Mouse (Mus musculus) adrenal gland (tissue): ENCODE measurements around the gene Lhx1.

Source experiments
- intact Hi-C: fragments of 180-260 bp; cut with DNase I; formaldehyde crosslinking; loops from one replicate; pipeline ENCODE4 v1.15.1; 2025

Gene Lhx1

DNA sequence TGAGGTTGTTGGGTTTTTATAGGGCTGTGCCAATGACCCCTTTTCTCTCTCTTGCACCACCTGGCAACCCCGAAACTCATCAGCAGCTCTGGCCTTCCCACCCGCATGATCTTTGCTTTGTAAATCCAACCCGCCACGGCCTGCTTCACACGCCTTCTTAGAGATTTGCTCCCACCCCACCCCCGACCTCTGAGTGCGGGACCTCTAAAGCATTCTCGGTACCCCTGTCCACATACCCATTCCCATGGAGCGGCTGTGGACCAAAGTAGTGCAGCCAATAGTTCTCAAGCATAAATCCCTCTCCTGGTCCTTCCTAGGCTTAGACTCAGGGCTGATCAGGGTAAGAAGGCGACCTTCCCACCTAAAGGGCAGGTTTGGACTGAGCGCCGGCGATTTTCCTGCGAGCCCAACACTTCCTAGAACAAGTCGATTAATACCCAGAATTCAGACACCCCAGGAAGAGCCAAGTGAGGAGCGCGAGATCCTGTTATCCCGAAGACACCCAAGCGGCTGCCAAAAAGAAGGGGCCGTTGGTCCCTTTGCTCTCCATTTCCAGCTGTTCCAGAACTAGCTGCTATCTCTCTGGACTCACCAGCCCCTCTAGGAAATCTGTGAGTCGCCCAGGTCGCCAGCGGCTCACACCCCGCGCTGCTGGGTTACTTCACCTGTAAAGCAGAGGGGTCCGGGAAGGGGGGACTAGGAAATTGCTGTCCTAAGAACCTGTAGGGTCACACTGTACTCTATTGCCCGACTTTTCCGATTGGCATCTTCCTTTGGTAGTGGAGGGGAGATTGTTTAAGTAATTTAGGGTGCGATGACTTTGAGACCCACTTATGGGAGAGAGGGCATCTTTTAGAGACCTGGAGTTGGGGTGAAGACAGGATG is 1.9 kb upstream of the Lhx1 start:
- intact Hi-C loops, result no loop called here

DNA sequence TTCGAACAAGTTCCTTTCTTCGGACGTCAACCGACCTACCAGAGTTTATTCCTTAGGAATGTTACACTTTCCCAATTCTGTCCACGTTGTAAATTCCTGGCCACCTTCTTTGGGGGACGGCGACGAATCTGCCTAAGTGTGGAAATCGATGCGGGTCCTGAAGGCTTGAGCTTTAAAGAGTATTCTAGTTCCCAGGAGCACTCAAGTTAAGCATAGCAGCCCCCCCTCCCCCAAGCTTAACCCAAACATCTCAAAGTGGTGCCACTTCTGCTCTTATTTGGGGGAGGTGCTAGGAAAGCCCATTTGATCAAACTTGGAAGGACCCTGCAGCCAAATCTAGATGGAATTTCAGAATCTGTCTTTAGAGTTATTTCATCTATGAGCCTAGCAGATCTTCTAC is 1.1 kb upstream of the Lhx1 start:
- intact Hi-C loops, result no loop called here

DNA sequence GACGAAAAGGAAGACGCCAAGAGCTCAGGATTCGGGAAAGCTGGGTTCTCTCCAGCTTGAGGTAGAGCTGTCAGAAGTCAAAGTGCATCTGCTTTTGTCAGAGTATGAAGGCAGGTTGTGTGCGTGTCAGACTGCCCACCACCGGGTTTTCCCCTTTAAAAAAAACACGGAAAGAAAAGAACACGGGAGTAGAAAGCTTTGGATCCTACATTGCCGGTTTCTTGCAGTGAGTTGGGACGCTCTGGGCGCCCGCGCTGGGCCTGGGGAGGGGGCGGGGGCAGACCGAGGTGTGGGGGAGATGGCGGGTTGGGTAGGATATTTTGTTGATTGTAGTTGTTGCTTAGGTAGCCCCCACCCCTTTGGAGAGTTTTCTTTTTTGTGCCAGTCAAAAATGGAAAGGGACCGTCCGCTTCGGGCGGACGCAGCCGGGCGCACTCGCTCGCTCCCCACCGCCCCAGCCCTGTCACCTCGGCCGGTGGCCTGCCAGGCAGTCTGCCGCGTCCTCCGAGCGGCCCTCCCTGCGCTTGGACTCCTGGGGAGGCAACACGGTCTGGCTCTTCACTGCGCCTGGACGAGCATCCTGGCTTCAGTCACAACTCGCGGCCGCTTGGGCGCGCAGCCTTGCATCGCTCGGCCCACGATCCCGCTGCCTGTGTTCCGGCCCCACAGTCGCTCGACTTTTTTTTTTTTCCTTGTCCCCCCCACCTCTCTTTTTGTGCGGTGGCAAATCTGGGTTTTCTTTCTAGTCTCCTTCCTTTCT is 644 bp downstream of the Lhx1 start:
- intact Hi-C loops, result no loop called here

DNA sequence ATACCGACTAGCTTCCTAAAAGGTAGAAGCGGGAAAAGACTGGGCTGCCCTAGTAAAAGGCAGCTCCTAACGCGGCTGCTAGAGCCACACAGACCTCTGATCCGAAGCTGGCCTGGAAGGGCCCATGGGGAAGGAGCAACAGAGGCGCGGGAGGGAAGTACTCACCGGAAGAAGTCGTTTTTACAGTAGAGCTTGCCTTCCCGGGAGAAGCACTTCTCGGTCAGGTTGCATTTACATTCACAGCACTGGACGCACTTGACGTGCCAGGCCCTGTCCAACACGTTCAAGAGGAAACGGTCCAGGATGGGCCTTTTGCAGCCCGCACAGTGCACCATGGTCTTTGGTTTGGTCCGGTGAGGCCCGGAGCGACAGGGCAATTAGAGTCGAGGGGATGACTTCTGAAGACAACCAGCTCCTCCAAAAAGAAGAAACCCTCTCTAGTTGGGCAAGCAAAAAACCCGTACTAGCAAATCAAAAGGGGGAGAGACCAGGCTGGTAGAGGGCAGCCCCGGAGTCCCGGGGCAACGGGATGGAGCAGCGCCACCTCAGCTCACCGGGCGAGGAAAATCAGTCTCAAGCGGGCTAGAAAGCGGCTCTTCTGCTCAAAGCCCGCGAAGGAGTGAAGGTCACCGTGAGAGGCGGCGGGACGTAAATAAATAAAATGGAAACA is 1.4 kb downstream of the Lhx1 start:
- intact Hi-C loops, result no loop called here

DNA sequence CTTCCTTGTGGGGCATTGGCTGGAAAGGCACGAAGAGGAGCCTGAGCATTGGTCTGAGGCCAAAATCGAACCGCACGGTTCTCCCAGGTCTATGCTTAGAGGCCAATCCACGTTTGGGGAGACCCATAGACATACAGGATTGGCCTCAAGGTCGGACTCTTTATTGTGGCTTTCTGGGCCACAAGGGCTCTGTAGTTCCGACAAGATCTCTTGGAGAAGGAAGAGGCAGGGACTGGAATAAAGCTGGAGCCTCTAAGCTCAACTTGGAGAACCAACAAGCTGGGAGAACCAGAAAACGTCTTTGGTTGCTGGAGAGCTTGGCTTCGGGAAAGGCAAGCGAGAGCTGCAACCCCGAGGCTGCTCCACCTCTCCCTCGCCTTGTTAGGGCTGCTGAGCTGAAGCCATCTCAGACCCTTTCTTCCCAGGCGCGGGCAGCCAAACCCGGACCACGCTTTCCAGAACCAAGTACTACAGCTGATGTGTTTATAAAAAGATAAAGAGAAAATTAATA is 2.0 kb downstream of the Lhx1 start:
- intact Hi-C loops, result no loop called here

DNA sequence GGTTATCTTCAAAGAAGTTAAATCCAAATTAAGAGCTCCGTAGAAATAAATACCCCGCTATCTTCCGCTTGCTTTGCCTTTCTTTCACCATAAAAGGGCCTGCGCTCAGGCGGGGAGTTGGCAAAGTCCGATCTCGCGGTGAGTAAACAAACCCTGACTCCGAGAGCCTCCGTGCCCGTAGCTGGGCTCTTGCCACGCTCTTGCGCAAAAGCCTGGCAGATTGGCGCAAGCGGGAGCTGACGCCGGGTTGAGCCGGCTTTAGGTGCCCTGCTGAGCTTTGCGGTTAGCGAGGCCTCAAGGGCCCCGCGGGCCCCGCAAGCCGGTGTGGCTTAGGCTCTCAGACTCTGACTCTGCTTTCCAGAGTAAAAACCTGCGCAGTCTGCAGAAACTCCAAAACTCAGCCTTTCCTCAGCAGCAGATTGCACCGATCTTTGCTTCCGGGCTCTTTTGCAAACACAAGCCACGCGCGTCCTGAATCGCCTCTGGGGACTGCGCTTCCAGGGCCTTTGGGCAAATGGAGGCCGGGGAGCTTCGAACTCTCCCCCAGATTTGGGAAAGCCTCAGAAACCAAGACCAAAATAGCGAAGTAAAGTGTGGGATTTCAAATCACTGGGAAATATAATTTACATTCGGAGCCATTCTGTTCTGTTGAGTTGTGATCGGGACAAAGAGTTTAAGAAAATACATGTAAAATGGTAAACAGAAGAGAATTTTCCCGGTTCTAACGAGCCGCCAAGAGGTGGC is 2.6 kb downstream of the Lhx1 start:
- intact Hi-C loops, result no loop called here

DNA sequence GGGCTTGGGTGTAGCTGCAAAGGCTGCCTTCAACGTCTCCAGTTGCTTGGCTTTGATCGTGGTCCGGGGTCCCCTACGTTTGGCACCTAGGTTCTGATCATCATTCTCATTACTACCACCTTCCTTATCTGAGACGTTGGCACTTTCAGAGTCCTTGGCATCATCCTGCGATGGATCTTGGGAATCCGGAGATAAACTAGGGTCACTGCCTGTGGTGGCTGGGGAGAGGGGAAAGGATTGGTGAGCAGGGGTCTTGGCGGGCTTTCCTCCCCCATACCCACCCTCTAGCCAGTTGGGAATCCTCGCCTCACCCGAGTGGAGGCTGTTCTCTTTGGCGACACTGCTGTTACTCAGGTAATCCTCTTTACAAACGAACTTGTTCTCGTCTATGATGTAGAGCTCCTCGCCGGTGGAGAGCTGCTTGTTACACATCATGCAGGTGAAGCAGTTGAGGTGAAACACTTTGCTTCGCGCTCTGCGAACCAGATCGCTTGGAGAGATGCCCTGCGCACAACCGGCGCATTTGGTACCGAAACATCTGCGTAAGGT is 3.5 kb downstream of the Lhx1 start:
- intact Hi-C loops, result no loop called here

DNA sequence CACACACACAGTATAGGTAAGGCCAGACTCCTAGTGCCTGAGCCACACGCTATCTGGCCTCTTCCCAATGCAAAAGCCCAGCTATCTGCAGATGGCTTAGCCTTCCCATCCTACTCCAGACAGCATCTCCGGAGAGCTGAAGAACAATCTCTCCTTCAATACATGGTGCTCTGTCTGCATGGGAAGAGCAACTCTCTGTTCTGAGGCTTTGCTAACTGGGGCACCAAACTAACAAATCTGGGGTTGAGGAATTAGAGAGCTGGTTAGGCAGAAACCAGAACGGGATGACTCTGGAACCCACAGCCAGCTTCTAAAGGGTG is 4.3 kb downstream of the Lhx1 start:
- intact Hi-C loops, result no loop called here

DNA sequence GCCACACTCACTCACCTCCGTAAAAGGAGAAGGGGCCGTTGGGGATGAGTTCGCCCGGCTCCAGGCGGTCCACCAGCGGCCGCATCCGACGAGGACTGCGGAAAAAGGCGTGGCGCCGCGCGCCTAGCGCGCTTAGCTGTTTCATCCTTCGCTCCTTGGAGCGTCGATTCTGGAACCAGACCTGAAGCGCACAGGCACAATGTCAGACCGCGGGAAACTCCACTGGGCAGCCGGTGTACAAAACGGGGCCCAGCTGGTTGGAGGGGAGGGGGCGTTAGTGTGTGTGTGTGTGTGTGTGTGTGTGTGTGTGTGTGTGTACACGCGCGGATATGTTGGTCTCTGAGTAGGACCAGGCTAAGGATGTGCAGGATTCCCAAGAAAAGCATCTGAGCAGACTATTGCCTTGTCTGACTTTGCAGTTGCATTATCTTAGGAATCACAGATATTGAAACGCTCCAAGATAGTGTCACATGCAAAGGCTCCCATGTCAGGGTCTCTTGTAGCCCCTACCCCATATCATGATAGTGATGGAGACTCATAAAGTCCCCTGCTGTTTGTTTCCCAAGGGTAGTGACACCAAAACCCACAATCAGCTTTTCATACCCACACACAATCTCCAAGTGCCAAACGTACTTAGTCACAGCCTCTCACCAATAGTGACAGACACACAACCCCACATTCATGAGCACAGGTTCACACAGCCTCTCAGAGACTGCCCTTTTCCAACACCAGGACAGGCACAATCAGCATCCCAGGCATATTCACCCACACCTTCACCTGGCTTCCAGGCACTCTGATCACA is 4.9 kb downstream of the Lhx1 start:
- intact Hi-C loops, result no loop called here

DNA sequence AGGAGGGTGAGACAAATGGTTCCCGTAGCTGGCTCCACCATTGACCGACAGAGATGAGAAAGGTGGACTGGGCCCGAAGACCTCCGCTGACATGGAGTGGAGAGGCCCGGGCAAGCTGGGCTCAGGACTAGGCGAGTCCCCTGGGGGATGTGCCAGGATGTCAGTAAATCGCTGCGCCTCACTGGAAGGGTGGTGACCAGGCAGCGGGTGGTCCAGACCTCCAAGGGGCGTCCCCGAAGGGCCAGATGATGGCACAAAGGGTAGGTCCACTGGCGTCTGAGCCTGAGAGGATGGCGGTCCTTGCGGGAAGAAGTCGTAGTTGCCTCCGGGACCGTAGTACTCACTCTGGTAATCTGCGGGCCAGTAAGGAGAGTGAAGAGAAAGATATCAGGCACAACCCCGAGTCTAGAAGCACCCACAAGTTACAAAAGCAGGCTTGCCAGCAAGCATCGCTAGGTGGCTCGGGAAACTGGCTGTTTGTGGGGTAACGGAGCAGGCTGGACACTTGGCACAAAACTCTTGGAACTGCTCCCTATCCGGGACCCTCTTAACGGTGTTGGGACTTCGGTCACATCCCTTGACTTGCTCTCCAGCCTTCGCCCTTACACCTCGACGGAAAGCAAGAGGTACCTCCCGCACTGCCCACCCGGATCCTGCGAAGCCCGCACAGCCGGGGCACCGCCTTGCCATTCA is 5.6 kb downstream of the Lhx1 start:
- intact Hi-C loops, result no loop called here

DNA sequence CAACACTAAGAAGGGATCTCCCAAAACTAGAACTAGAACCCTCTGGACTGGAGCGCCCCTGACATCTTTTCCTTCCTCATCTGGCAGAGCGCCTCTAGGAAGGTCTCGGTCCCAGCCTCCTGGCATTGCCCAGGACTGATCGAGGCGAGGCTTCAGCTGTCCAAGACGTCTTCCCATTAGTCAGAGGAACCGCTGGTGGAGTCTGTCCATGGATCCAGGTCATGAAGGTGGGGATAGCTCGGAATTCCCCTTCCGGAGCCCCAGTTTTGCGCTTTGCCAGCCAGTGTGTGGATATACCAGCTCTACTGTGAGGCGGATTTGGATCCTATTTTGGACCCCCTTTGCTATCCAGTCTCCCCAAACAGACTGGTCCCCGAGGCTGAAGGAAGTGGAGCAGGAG is 6.3 kb downstream of the Lhx1 start:
- intact Hi-C loops, result no loop called here

DNA sequence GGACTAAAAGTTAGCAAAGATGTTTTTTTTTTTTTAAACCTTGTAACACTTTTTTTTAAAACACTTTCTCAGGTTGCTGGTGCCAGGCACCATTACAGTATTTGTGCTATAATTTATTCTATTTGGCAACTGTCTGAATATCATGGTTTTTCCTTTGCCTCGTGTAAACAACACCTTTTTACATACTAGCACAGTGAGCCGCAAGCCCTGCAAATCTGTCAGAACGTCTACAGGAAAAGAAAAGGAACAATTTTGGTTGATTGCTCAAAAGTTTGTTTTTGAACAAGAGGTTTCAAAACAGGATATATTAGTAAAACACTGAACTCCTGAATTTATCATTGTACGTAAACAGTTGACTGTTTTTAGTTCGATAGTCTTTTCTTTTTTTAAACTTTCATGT is 7.1 kb downstream of the Lhx1 start:
- intact Hi-C loops, result no loop called here

DNA sequence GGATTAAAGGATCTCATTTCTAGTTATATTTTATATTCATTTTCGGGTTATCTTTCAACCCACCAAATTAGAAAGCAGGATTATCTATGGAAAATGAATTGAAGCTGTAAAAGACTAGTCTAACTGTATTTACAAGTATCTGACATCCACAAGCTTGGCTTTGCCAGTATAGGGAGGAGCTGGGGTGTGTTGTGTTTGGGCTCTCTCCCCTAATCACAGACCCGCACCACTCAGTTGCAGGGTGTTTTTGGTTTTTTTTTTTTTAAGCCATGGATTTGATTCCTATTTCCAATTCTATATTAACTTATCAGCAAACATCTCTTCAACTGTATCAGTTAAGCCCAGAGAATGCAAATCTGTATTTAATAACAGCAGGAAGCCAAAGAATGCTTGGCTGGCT is 7.9 kb downstream of the Lhx1 start:
- intact Hi-C loops, result no loop called here

DNA sequence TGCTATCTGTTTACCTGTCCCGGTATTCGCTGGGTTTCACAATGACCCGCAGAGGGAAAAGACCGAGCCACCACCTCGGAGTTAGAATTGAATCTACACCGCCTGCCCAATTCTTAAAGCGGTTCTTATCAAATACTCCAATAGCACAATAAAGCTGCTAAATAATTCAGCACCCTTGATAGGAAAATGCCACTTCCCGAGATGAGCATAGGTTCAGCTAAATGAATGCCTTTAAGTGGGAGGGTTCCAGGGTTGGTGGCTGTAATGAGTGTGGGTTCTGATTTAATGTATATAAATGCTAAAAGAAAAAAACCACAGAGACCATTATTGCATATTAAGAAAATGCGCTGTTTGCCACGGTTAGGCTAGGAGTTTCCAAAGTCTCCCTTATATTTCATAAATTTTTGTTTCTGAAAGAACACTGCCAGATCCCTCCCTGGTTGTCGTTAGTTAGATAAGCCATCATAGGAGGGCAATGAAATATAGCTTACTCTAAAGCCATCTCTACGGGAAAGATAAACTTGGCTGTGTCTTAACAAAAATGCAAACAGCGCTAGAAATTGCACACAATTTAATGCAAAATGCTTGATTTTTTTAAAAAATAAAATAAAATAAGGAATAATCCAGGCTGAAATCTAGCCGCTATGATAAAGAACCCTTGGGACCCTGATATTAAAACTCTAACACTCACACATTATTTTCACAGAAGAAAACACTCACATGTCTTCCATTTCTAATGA is 8.7 kb downstream of the Lhx1 start:
- intact Hi-C loops, result no loop called here

DNA sequence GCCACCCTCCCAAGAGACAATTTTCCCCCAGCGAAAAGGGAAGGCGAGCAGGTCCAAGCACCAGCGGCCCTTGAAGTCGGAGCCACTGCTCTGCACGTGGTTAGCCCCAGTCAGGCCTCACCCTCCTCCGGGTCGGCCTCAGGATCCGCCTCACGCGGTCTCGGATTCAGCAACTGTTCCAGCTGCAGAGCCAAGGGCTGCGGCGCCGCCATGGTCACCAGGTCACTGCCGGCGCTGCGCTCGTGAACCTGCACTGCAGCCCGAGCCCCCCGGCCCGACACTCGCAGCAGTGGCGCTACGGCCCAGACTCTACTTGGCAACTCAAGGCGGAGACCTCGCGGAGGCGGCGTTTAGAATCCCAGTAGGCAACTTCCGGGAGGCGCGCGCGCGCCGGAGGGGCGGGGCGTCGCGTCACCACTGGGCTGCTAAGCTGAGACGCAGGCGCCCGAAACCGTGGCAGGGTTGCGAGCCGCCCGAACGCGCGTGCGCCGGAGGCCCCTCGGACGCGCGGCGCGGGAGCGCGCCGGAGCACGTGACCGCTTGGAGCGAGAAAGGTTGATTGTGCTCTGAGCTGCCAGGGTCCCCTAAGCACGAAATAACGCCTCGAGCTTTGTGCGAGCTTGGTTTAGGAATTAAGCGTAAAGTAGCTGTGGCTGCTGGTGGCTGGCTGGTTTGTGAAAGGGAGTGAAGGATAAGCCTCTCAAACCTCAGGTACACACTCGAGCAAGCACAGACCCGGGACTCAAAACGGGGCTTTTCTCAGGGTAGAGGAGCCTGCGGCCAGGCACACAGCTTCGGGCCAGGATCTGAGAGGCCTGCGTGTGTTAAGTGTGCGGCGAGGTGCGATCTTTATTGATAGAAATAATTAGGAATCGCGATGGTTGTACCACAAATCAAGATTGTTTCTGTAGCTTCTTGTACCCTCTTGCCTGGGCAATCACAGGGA is 11.9 kb downstream of the Lhx1 start, which contains the start of gene Aatf:
Aatf (minus strand) TSS at position 352 of the 946 bp plus-strand sequence.
- intact Hi-C loops, result no loop called here

DNA sequence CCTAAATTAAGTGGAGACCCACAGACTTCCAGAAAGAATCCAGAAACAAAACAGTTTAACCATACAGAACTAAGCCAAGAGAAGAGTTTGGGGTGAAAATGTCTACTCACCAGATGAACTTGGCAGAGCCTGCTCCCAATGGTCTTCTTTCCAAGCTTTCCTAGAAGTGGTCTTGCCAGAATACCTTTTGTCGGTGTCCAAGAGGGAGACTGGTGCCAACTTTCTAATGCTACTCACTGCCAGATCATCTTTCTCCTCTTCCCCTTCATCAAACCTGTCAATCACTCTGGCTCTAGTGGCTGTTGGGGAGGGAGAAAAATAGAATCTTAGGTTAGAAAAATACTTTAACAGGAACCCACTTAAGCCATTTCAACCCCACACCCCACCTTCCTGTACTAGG is 13.3 kb downstream of the Lhx1 start:
- intact Hi-C loops, result no loop called here

DNA sequence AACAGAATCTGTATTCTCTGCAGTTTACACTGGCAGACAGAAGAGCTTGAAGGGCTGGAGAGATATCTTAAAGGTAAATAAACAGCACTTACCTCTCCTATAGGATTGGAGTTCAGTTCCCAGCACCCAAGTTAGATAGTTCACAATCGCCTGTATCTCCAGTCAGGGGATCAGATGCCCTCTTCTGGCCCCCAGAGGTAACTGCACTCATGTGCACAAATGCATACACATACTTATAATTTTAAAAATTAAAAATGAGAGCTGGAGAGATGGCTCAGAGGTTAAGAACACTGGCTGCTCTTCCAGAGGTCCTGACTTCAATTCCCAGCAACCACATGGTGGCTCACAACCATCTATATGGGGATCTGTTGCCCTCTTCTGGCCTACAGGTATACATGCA is 21.0 kb downstream of the Lhx1 start:
- intact Hi-C loops, result loop anchor here (10.0 kb wide), 1 partner anchor 291 kb away; no protein-coding TSS in a partner anchor

DNA sequence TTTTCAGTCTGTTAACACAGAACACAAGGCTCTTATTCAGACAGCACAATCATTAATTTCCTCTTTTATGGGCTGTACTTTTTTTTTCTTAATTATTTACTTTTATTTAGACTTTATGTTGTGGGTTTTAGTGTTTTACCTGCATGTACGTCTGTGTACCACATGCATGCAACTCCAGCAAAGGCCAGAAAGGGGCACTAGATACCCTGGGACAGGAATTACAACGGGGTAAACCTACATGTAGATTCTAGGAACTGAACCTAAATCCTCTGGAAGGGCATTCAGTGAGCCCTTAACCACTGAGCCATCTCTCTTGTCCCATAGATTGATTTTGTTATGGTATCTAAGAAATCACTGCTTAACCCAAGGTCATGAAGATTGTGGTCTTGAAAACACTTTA is 27.4 kb downstream of the Lhx1 start:
- intact Hi-C loops, result no loop called here
